8 mouse cellular contexts compared by ENCODE assay signal in genomic region chr7:101933751-101934240, GRCm38 (mm10). TPM values are rescaled to one million over a fixed set of nuclear protein-coding genes. Genes with fewer than 3 reads are reported as not detected.
DNase-seq lines count a peak whose midpoint lies in the region; ATAC-seq and TF ChIP-seq lines count a peak whose summit lies in the region.

TSS of gene Lrrc51 (minus strand) at chr7:101933895.
TSS of gene Numa1 (plus strand) at chr7:101934111.

- no peaks in the 10 kb centered on the region for H3K27me3 ChIP-seq in CH12.LX (replicated peaks)
- no peaks in the 10 kb centered on the region for H3K27me3 ChIP-seq in forebrain, embryonic 11.5 days (ENCODE audit: control insufficient read depth, insufficient read depth, low read length)
- H3K27me3 ChIP-seq in heart, embryonic 16.5 days (ENCODE audit: control insufficient read depth, insufficient read depth, low read length): no peaks in the 10 kb centered on the region
- H3K27me3 ChIP-seq in liver, embryonic 15.5 days: no peaks in the 10 kb centered on the region
- no peaks in the 10 kb centered on the region for H3K27me3 ChIP-seq in neural tube, embryonic 12.5 days (replicated peaks)

- peaks cover 5 to 30% of the 10 kb centered on the region in 2 experiments for H3K4me1 ChIP-seq in CH12.LX (ENCODE audit: control insufficient read depth in 1 of 2, insufficient read depth in 2 of 2)
- H3K4me1 ChIP-seq in forebrain, embryonic 11.5 days (replicated peaks; ENCODE audit: control insufficient read depth, insufficient read depth, low read length): no peaks in the 10 kb centered on the region; the same call in 1 of the 2 replicates
- H3K4me1 ChIP-seq in heart, embryonic 16.5 days (ENCODE audit: control insufficient read depth, insufficient read depth, low read length): peaks cover 21% of the 10 kb centered on the region
- H3K4me1 ChIP-seq in liver, embryonic 15.5 days (replicated peaks): peaks cover 45% of the 10 kb centered on the region
- peaks cover 15% of the 10 kb centered on the region for H3K4me1 ChIP-seq in neural tube, embryonic 12.5 days

- peak within 1 kb of the TSS; percentile 81 for H3K4me2 ChIP-seq in CH12.LX (ENCODE audit: insufficient read depth, low read depth, poor library complexity, severe bottlenecking)
- peak within 1 kb of the TSS; percentile 67 for H3K4me2 ChIP-seq in forebrain, embryonic 11.5 days (ENCODE audit: low read depth, low read length, severe bottlenecking)
- H3K4me2 ChIP-seq in heart, embryonic 16.5 days (ENCODE audit: low read depth, low read length): peak within 1 kb of the TSS; percentile 79
- H3K4me2 ChIP-seq in liver, embryonic 15.5 days: peak within 1 kb of the TSS; percentile 84
- H3K4me2 ChIP-seq in neural tube, embryonic 12.5 days (replicated peaks): peak within 1 kb of the TSS; percentile 63

- ATAC-seq in forebrain, embryonic 11.5 days (replicated peaks; ENCODE audit: low FRiP score): peak; percentile 99
- peak; percentile 97 for ATAC-seq in heart, embryonic 16.5 days (replicated peaks; ENCODE audit: extremely low read depth, insufficient read depth, low FRiP score)
- peak; percentile 98 for ATAC-seq in liver, embryonic 15.5 days (ENCODE audit: insufficient read depth)
- ATAC-seq in neural tube, embryonic 12.5 days (ENCODE audit: low FRiP score, low read depth): peak; percentile 98

- TF ChIP-seq RAD21 in CH12.LX (IDR thresholded peaks at IDR 0.05; ENCODE audit: low read depth, low read length): no peak

- peaks cover 30% of the 10 kb centered on the region for H3K79me2 ChIP-seq in CH12.LX (replicated peaks; ENCODE audit: control insufficient read depth, extremely low read depth, insufficient read depth, poor library complexity, severe bottlenecking)

- no peak for TF ChIP-seq EP300 in CH12.LX (IDR thresholded peaks at IDR 0.05; ENCODE audit: low read length)

- H3K4me3 ChIP-seq in CH12.LX (replicated peaks in 1 of 3; ENCODE audit: low read depth in 2 of 3, low read length in 2 of 3, poor library complexity in 1 of 3): peak within 1 kb of the TSS; percentile 70 to 88 (median 81)
- H3K4me3 ChIP-seq in forebrain, embryonic 11.5 days (ENCODE audit: low read depth, low read length): peak within 1 kb of the TSS; percentile 69
- H3K4me3 ChIP-seq in heart, embryonic 16.5 days (ENCODE audit: low read length): peak within 1 kb of the TSS; percentile 82
- peak within 1 kb of the TSS; percentile 94 for H3K4me3 ChIP-seq in liver, embryonic 15.5 days (replicated peaks)
- peak within 1 kb of the TSS; percentile 85 for H3K4me3 ChIP-seq in neural tube, embryonic 12.5 days

- peak; percentile 90 for TF ChIP-seq POLR2A in CH12.LX (IDR thresholded peaks at IDR 0.05; ENCODE audit: low read depth, low read length)

- dilution Hi-C loops in CH12.LX (cut with MboI; ENCODE audit: extremely low pct_ligation_motif_present, extremely low pct_unique_long_range_greater_than_20kb, low sequenced_read_pairs): no loop called here

- H3K27ac ChIP-seq in CH12.LX (ENCODE audit: insufficient read depth, low read depth): peak within 1 kb of the TSS; percentile 12; the same call in 1 of the 2 replicates
- H3K27ac ChIP-seq in forebrain, embryonic 11.5 days (ENCODE audit: low read depth, low read length): peak within 1 kb of the TSS; percentile 46; the same call in 1 of the 2 replicates
- H3K27ac ChIP-seq in heart, embryonic 16.5 days (ENCODE audit: low read length): peak within 1 kb of the TSS; percentile 70
- H3K27ac ChIP-seq in liver, embryonic 15.5 days (replicated peaks): peak within 1 kb of the TSS; percentile 95
- H3K27ac ChIP-seq in neural tube, embryonic 12.5 days: 0 out of 2 replicates have a peak within 1 kb of the TSS, but pooled peaks have one; percentile 21

- peak; percentile 99 for DNase-seq in CH12.LX (ENCODE audit: extremely low read depth)
- peak; percentile 97 for DNase-seq in c-Kit-positive CD71-positive TER-119-negative erythroid progenitor cells, embryonic 14.5 days (ENCODE audit: low read depth)
- peak; percentile 96 for DNase-seq in forebrain, embryonic 11.5 days (ENCODE audit: low spot score)
- DNase-seq in kidney, postnatal 36 days: peak; percentile 97 to 99
- DNase-seq in telencephalon, adult 2 months (ENCODE audit: low read depth, low spot score): peak; percentile 98

- peak within 1 kb of the TSS; percentile 95 for H3K9ac ChIP-seq in CH12.LX (ENCODE audit: insufficient read depth, low read depth)
- peak within 1 kb of the TSS; percentile 75 for H3K9ac ChIP-seq in forebrain, embryonic 11.5 days (ENCODE audit: low read length)
- H3K9ac ChIP-seq in heart, embryonic 16.5 days (ENCODE audit: low read length): peak within 1 kb of the TSS; percentile 86
- peak within 1 kb of the TSS; percentile 91 for H3K9ac ChIP-seq in liver, embryonic 15.5 days
- peak within 1 kb of the TSS; percentile 71 for H3K9ac ChIP-seq in neural tube, embryonic 12.5 days

- no peaks in the 10 kb centered on the region for H3K9me3 ChIP-seq in CH12.LX (replicated peaks; ENCODE audit: low read length)
- H3K9me3 ChIP-seq in forebrain, embryonic 11.5 days (ENCODE audit: control insufficient read depth, low read length): no peaks in the 10 kb centered on the region
- H3K9me3 ChIP-seq in heart, embryonic 16.5 days (replicated peaks; ENCODE audit: control insufficient read depth, low read length): no peaks in the 10 kb centered on the region
- H3K9me3 ChIP-seq in liver, embryonic 15.5 days (replicated peaks): no peaks in the 10 kb centered on the region
- no peaks in the 10 kb centered on the region for H3K9me3 ChIP-seq in neural tube, embryonic 12.5 days

- WGBS in forebrain, embryonic 11.5 days: under 1% methylated on average over 40 of the region's 40 CpGs
- under 1% methylated on average over 40 of the region's 40 CpGs for WGBS in heart, embryonic 16.5 days
- WGBS in liver, embryonic 15.5 days (ENCODE audit: insufficient replicate concordance): under 1% methylated on average over 40 of the region's 40 CpGs
- WGBS in neural tube, embryonic 12.5 days: under 1% methylated on average over 40 of the region's 40 CpGs

- in situ Hi-C loops in CH12.LX (cut with MboI; ENCODE audit: low pct_ligation_motif_present, low pct_unique_long_range_greater_than_20kb, low sequenced_read_pairs): no loop called here

- TF ChIP-seq CTCF in CH12.LX (conservative IDR thresholded peaks at IDR 0.05 in 1 of 2, IDR thresholded peaks at IDR 0.05 in 1 of 2; ENCODE audit: low read depth in 2 of 2, low read length in 2 of 2): no peak

- H3K36me3 ChIP-seq in CH12.LX (replicated peaks in 1 of 2; ENCODE audit: control insufficient read depth in 1 of 2, insufficient read depth in 1 of 2, low read length in 1 of 2): peaks cover 0 to 21% of the 10 kb centered on the region in 2 experiments
- H3K36me3 ChIP-seq in forebrain, embryonic 11.5 days (ENCODE audit: control insufficient read depth, insufficient read depth, low read length): no peaks in the 10 kb centered on the region
- H3K36me3 ChIP-seq in heart, embryonic 16.5 days (ENCODE audit: control insufficient read depth, insufficient read depth): no peaks in the 10 kb centered on the region
- H3K36me3 ChIP-seq in liver, embryonic 15.5 days (replicated peaks): peaks cover 24% of the 10 kb centered on the region
- 0 out of 2 replicates have a peak, but pooled peaks cover 2% of the 10 kb centered on the region for H3K36me3 ChIP-seq in neural tube, embryonic 12.5 days

TF ChIP-seq in CH12.LX, 34 proteins besides CTCF, POLR2A, EP300 and RAD21 (continues in another document):
- TF ChIP-seq JUND (conservative IDR thresholded peaks at IDR 0.05; ENCODE audit: low read depth, low read length) (no peak), CHD1 (IDR thresholded peaks at IDR 0.05; ENCODE audit: low read depth, low read length) (no peak), NELFE (IDR thresholded peaks at IDR 0.05; ENCODE audit: low read depth, low read length) (peak; percentile 92), KAT2A (IDR thresholded peaks at IDR 0.05; ENCODE audit: insufficient replicate concordance, low read length) (peak; percentile 99), ETS1 (conservative IDR thresholded peaks at IDR 0.05; ENCODE audit: low read depth, low read length) (peak; percentile 38; the same call in 1 of the 2 replicates), MEF2A (IDR thresholded peaks at IDR 0.05; ENCODE audit: borderline replicate concordance, low read depth, low read length) (peak; percentile 72), USF2 (conservative IDR thresholded peaks at IDR 0.05; ENCODE audit: low read depth, low read length) (no peak), ZC3H11A (IDR thresholded peaks at IDR 0.05; ENCODE audit: low read depth, low read length) (no peak), USF1 (IDR thresholded peaks at IDR 0.05; ENCODE audit: low read depth, low read length) (no peak; the same call in 1 of the 2 replicates), POLR2AphosphoS2 (IDR thresholded peaks at IDR 0.05; ENCODE audit: low read depth, low read length) (peak; percentile 87; the same call in 1 of the 2 replicates), MAX (IDR thresholded peaks at IDR 0.05; ENCODE audit: low read length) (peak; percentile 91), IRF4 (IDR thresholded peaks at IDR 0.05; ENCODE audit: low read depth, low read length) (peak; percentile 87; the same call in 1 of the 2 replicates), PAX5 (IDR thresholded peaks at IDR 0.05; ENCODE audit: low read length) (no peak), RCOR1 (conservative IDR thresholded peaks at IDR 0.05; ENCODE audit: low read depth, low read length) (no peak; the same call in 1 of the 2 replicates), NRF1 (IDR thresholded peaks at IDR 0.05; ENCODE audit: low read depth, low read length) (peak; percentile 55; the same call in 1 of the 2 replicates), ELF1 (IDR thresholded peaks at IDR 0.05; ENCODE audit: low read depth, low read length) (peak; percentile 99)

RNA-seq across cellular contexts. Expression of gene Lrrc51, which starts in this region (rescaled TPM):
- total RNA-seq in CH12.LX (2012; rRNA removed) (3.9 and 5.6 TPM in 2 replicates), CH12.LX (2014; rRNA removed) (5.2 and 6.6 TPM in 2 replicates)
- 3.2 and 4.9 TPM in 2 replicates for polyA plus RNA-seq in CH12.LX (2012; ENCODE audit: insufficient read length, low read depth)
- 8.3 and 8.6 TPM in 2 replicates for polyA plus RNA-seq in forebrain, embryonic 11.5 days (2014; fragmentation: Nextera tagmentation; extraction: Ambion mirVana)
- polyA plus RNA-seq in heart, embryonic 16.5 days (2015; fragmentation: Nextera tagmentation; extraction: Ambion mirVana): 5.9 and 7.0 TPM in 2 replicates
- 1.6 and 1.7 TPM in 2 replicates for polyA plus RNA-seq in liver, embryonic 15.5 days (2015; fragmentation: Nextera tagmentation; extraction: Ambion mirVana)
- polyA plus RNA-seq in neural tube, embryonic 12.5 days (2016; fragmentation: Nextera tagmentation; extraction: Ambion mirVana): 5.0 and 6.3 TPM in 2 replicates

RNA-seq across cellular contexts. Expression of gene Numa1, which starts in this region (rescaled TPM):
- 56.4 and 57.6 TPM in 2 replicates for total RNA-seq in CH12.LX (2012; rRNA removed)
- total RNA-seq in CH12.LX (2014; rRNA removed): 38.0 and 38.2 TPM in 2 replicates
- polyA plus RNA-seq in CH12.LX (2012; ENCODE audit: insufficient read length, low read depth): 75.7 and 79.5 TPM in 2 replicates
- 112 and 114 TPM in 2 replicates for polyA plus RNA-seq in forebrain, embryonic 11.5 days (2014; fragmentation: Nextera tagmentation; extraction: Ambion mirVana)
- polyA plus RNA-seq in heart, embryonic 16.5 days (2015; fragmentation: Nextera tagmentation; extraction: Ambion mirVana): 41.0 and 46.5 TPM in 2 replicates
- polyA plus RNA-seq in liver, embryonic 15.5 days (2015; fragmentation: Nextera tagmentation; extraction: Ambion mirVana): 30.1 and 33.6 TPM in 2 replicates
- 82.7 and 86.1 TPM in 2 replicates for polyA plus RNA-seq in neural tube, embryonic 12.5 days (2016; fragmentation: Nextera tagmentation; extraction: Ambion mirVana)

Comparison
In these comparisons a context has a peak if more than half of its experiments do, and no peak if none do; other contexts are left out.
1. Peak in every context shown above with its lines: DNase-seq, ATAC-seq, H3K4me3 ChIP-seq and H3K27ac ChIP-seq.
2. H3K27ac ChIP-seq: peak in every context shown above with its lines; median percentile 95 in liver, embryonic 15.5 days; 70 in heart, embryonic 16.5 days; 46 in forebrain, embryonic 11.5 days; 21 in neural tube, embryonic 12.5 days; 12 in CH12.LX.